Comparison of ENCODE assay signal across 9 mouse cellular contexts in the genomic region with DNA sequence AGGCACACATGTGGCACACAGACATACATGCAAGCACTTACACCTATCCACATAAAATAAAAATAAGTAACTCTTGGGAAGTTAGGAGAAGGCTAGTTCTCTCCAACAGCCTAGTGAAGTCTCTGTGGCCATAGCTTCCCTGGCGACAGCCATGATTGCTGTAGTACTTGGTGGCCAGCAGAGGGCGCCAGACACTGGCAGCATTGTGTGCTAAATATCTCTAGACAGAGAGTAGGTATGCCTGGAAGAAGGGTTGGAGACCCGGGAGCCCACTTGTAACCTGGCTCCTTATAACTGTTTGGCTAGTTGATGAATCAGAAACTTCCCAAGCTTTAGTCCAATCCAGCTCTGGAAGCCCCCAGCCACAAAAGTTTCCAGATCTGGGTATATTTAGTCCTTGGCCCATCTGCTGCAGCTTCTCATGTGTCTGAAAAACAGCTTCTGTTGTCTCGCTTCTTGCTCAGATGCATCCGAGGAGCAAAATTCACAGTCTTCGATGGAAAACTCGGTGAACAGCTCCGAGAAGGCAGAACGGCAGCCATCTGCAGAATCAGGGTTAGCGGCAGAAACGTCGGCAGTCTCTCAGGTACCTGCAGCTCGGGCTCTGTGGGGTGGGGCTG. TPM values are rescaled to one million over a fixed set of nuclear protein-coding genes. Genes with fewer than 3 reads are reported as not detected.
DNase-seq lines count a peak whose midpoint lies in the region; ATAC-seq and TF ChIP-seq lines count a peak whose summit lies in the region.
"Had no signal": no experiment of that assay in that cellular context is flagged by ENCODE, and none has a peak within 500 bp of the region (broad histone marks: within the 10 kb centered on the region; RNA-seq: fewer than 3 reads in every experiment).

No protein-coding gene starts in this region.

- TF ChIP-seq CTCF in left cerebral cortex, adult 2 months (IDR thresholded peaks at IDR 0.05) = peak; percentile 96
- TF ChIP-seq CTCF in liver, postnatal 0 days (IDR thresholded peaks at IDR 0.05; ENCODE audit: low read depth) = peak; percentile 96

- H3K36me3 ChIP-seq in forebrain, embryonic 11.5 days (ENCODE audit: control insufficient read depth, insufficient read depth, low read length) = peaks cover 23% of the 10 kb centered on the region
- peaks cover 94% of the 10 kb centered on the region for H3K36me3 ChIP-seq in forebrain, embryonic 13.5 days (ENCODE audit: poor library complexity, severe bottlenecking)
- peaks cover 45% of the 10 kb centered on the region for H3K36me3 ChIP-seq in liver, postnatal 0 days (replicated peaks; ENCODE audit: insufficient read depth, low read length)

- H3K9ac ChIP-seq in forebrain, embryonic 11.5 days (ENCODE audit: low read length) = no peak overlapping the region
- no peak overlapping the region for H3K9ac ChIP-seq in forebrain, embryonic 13.5 days
- H3K9ac ChIP-seq in liver, postnatal 0 days (replicated peaks) = no peak overlapping the region
- H3K9ac ChIP-seq: limb, embryonic 12.5 days had no signal

- no peaks in the 10 kb centered on the region for H3K9me3 ChIP-seq in forebrain, embryonic 11.5 days (ENCODE audit: control insufficient read depth, low read length)
- no peaks in the 10 kb centered on the region for H3K9me3 ChIP-seq in forebrain, embryonic 13.5 days (replicated peaks)
- H3K9me3 ChIP-seq in liver, postnatal 0 days (ENCODE audit: low read length) = no peaks in the 10 kb centered on the region
- H3K9me3 ChIP-seq: limb, embryonic 12.5 days had no signal

- DNase-seq in forebrain, embryonic 11.5 days (ENCODE audit: low spot score) = peak; percentile 73
- peak; percentile 39 to 41 for DNase-seq in left cerebral cortex, adult 2 months (ENCODE audit: extremely low spot score in 1 of 2, low spot score in 2 of 2)
- no peak for DNase-seq in left cerebral cortex, adult 8-10 months (ENCODE audit: low spot score in 2 of 2)
- peak; percentile 84 for DNase-seq in NIH3T3 (ENCODE audit: low read depth)
- peak; percentile 63 for DNase-seq in liver, postnatal 0 days
- peak; percentile 24 to 32 for DNase-seq in thymus, postnatal 36 days

- H3K4me1 ChIP-seq in forebrain, embryonic 11.5 days (replicated peaks; ENCODE audit: control insufficient read depth, insufficient read depth, low read length) = no peaks in the 10 kb centered on the region
- H3K4me1 ChIP-seq in forebrain, embryonic 13.5 days = no peaks in the 10 kb centered on the region
- H3K4me1 ChIP-seq in liver, postnatal 0 days (ENCODE audit: insufficient read depth) = no peaks in the 10 kb centered on the region
- H3K4me1 ChIP-seq: limb, embryonic 12.5 days had no signal

- H3K27ac ChIP-seq in forebrain, embryonic 11.5 days (ENCODE audit: low read depth, low read length) = no peak overlapping the region
- no peak overlapping the region for H3K27ac ChIP-seq in forebrain, embryonic 13.5 days
- H3K27ac ChIP-seq in left cerebral cortex, adult 2 months = peak overlapping the region; percentile 67
- H3K27ac ChIP-seq in liver, postnatal 0 days (ENCODE audit: low read depth) = no peak overlapping the region
- H3K27ac ChIP-seq: limb, embryonic 12.5 days had no signal

- no peak overlapping the region for H3K4me3 ChIP-seq in forebrain, embryonic 11.5 days (ENCODE audit: low read depth, low read length)
- H3K4me3 ChIP-seq in forebrain, embryonic 13.5 days = no peak overlapping the region
- no peak overlapping the region for H3K4me3 ChIP-seq in left cerebral cortex, adult 2 months
- no peak overlapping the region for H3K4me3 ChIP-seq in liver, postnatal 0 days (ENCODE audit: low read depth, low read length)
- H3K4me3 ChIP-seq: limb, embryonic 12.5 days had no signal

- WGBS in forebrain, embryonic 11.5 days = 79% methylated on average over 13 of the region's 13 CpGs
- 78% methylated on average over 13 of the region's 13 CpGs for WGBS in forebrain, embryonic 13.5 days
- 72% methylated on average over 13 of the region's 13 CpGs for WGBS in liver, postnatal 0 days (ENCODE audit: insufficient replicate concordance)

- no peak overlapping the region for H3K4me2 ChIP-seq in forebrain, embryonic 11.5 days (ENCODE audit: low read depth, low read length, severe bottlenecking)
- no peak overlapping the region for H3K4me2 ChIP-seq in forebrain, embryonic 13.5 days
- H3K4me2 ChIP-seq in liver, postnatal 0 days (ENCODE audit: low read depth, low read length) = no peak overlapping the region
- H3K4me2 ChIP-seq: limb, embryonic 12.5 days had no signal

- intact Hi-C loops in left cerebral cortex, adult 2 months (cut with DNase I) = loop anchor here (2.0 to 10.0 kb wide), 3 partner anchors 68 to 246 kb away; no protein-coding TSS in a partner anchor

- no peaks in the 10 kb centered on the region for H3K27me3 ChIP-seq in forebrain, embryonic 11.5 days (ENCODE audit: control insufficient read depth, insufficient read depth, low read length)
- H3K27me3 ChIP-seq in forebrain, embryonic 13.5 days = no peaks in the 10 kb centered on the region
- no peaks in the 10 kb centered on the region for H3K27me3 ChIP-seq in liver, postnatal 0 days (ENCODE audit: insufficient read depth, low read length)
- H3K27me3 ChIP-seq: limb, embryonic 12.5 days had no signal

- ATAC-seq in forebrain, embryonic 11.5 days (replicated peaks; ENCODE audit: low FRiP score) = no peak
- no peak for ATAC-seq in forebrain, embryonic 13.5 days
- ATAC-seq in erythroblast, adult 5-6 weeks (replicated peaks; ENCODE audit: low FRiP score, poor library complexity, severe bottlenecking) = peak; percentile 75
- ATAC-seq in liver, postnatal 0 days = peak; percentile 17; the same call in 1 of the 2 replicates

- TF ChIP-seq EP300 in liver, postnatal 0 days (IDR thresholded peaks at IDR 0.05; ENCODE audit: low read depth) = no peak

RNA-seq across cellular contexts. Expression of a gene that starts 25.3 kb away (rescaled TPM):
- polyA plus RNA-seq in forebrain, embryonic 11.5 days (2014; fragmentation: Nextera tagmentation; extraction: Ambion mirVana) = 57.1 and 61.7 TPM in 2 replicates
- 66.4 and 75.0 TPM in 2 replicates for polyA plus RNA-seq in forebrain, embryonic 13.5 days (2015; fragmentation: Nextera tagmentation; extraction: Ambion mirVana)
- 10 to 100 TPM; 65.4 to 68.2 TPM for total RNA-seq in left cerebral cortex, adult 2 months (2021)
- 10 to 100 TPM; 62.3 to 67.1 (median 64.6) TPM for total RNA-seq in left cerebral cortex, adult 8-10 months (2022)
- 3.8 and 8.3 TPM in 2 replicates for total RNA-seq in erythroblast, adult 5-6 weeks (2015; ENCODE audit: low replicate concordance)
- 3.1 and 3.3 TPM in 2 replicates for total RNA-seq in erythroblast, adult 5-6 weeks (2017; ENCODE audit: low replicate concordance)
- polyA plus RNA-seq in liver, postnatal 0 days (2015; fragmentation: Nextera tagmentation; extraction: Ambion mirVana) = 5.1 and 5.3 TPM in 2 replicates

RNA-seq across cellular contexts. Expression of a gene that starts 25.6 kb away (rescaled TPM):
- polyA plus RNA-seq in forebrain, embryonic 11.5 days (2014; fragmentation: Nextera tagmentation; extraction: Ambion mirVana) = 22.3 and 22.7 TPM in 2 replicates
- 14.0 and 15.0 TPM in 2 replicates for polyA plus RNA-seq in forebrain, embryonic 13.5 days (2015; fragmentation: Nextera tagmentation; extraction: Ambion mirVana)
- total RNA-seq in left cerebral cortex, adult 2 months (2021) = 10 to 100 TPM; 20.5 to 20.8 TPM
- total RNA-seq in left cerebral cortex, adult 8-10 months (2022) = 10 to 100 TPM; 12.7 to 16.3 (median 14.7) TPM
- total RNA-seq in erythroblast, adult 5-6 weeks (2015; ENCODE audit: low replicate concordance) = 4.4 and 7.9 TPM in 2 replicates
- total RNA-seq in erythroblast, adult 5-6 weeks (2017; ENCODE audit: low replicate concordance) = 1.5 and 2.5 TPM in 2 replicates
- polyA plus RNA-seq in liver, postnatal 0 days (2015; fragmentation: Nextera tagmentation; extraction: Ambion mirVana) = 3.5 and 4.5 TPM in 2 replicates

Comparison
In these comparisons a context has a peak if more than half of its experiments do, and no peak if none do; other contexts are left out.
1. DNase-seq: peak in forebrain, embryonic 11.5 days (single experiment), left cerebral cortex, adult 2 months (2 of 2), NIH3T3 (single experiment), liver, postnatal 0 days (single experiment) and thymus, postnatal 36 days (2 of 2); none in left cerebral cortex, adult 8-10 months (0 of 2).
2. ATAC-seq: peak in erythroblast, adult 5-6 weeks (single experiment) and liver, postnatal 0 days (single experiment); none in forebrain, embryonic 11.5 days (single experiment) and forebrain, embryonic 13.5 days (single experiment).
3. RNA of a gene that starts 25.3 kb away (total RNA-seq): 65.4 to 68.2 TPM in left cerebral cortex, adult 2 months and 62.3 to 67.1 TPM in left cerebral cortex, adult 8-10 months; 3.1 to 8.3 TPM in erythroblast, adult 5-6 weeks; every median in the first group is over 4 times any median in the second.